Mouse (Mus musculus) midbrain, embryonic 13.5 days (tissue): Measurements from ENCODE around the gene Qser1. TPM values are rescaled to one million over a fixed set of nuclear protein-coding genes. Genes with fewer than 3 reads are reported as not detected.
A peak's percentile ranks its signal among the peaks of the same experiment; 100 is the strongest.

Experiments
- ATAC-seq: fragments of 200-750 bp; cut with Nextera tagmentation; 2 replicates; pipeline ENCODE4 v1.8.0; 2017; ENCODE audit warnings: mild to moderate bottlenecking, moderate TSS enrichment, moderate library complexity
- H3K27ac ChIP-seq: fragments of 300-500 bp; sonication (generic); 2 replicates; pipeline ENCODE4 v1.5.1; 2015; ENCODE audit warnings: inconsistent platforms, mild to moderate bottlenecking, moderate library complexity
- H3K27me3 ChIP-seq: fragments of 300-500 bp; sonication (generic); 2 replicates; pipeline ENCODE4 v1.6.1; 2015; ENCODE audit warnings: mild to moderate bottlenecking, inconsistent platforms
- H3K36me3 ChIP-seq: fragments of 300-500 bp; sonication (generic); 2 replicates; pipeline ENCODE4 v1.6.1; 2015; ENCODE audit warnings: mild to moderate bottlenecking, inconsistent platforms
- H3K4me1 ChIP-seq: fragments of 300-500 bp; sonication (generic); replicated peaks from 2 replicates; pipeline ENCODE4 v1.6.1; 2015; ENCODE audit warnings: inconsistent platforms
- H3K4me2 ChIP-seq: fragments of 300-500 bp; sonication (generic); replicated peaks from 2 replicates; pipeline ENCODE4 v1.6.1; 2015; ENCODE audit warnings: moderate library complexity, mild to moderate bottlenecking, inconsistent platforms
- H3K4me3 ChIP-seq: fragments of 300-500 bp; sonication (generic); replicated peaks from 2 replicates; pipeline ENCODE4 v1.5.1; 2015; ENCODE audit warnings: mild to moderate bottlenecking, inconsistent platforms
- H3K9ac ChIP-seq: fragments of 300-500 bp; sonication (generic); replicated peaks from 2 replicates; pipeline ENCODE4 v1.6.1; 2015; ENCODE audit warnings: mild to moderate bottlenecking, inconsistent platforms
- H3K9me3 ChIP-seq: fragments of 300-500 bp; sonication (generic); 2 replicates; pipeline ENCODE4 v1.6.1; 2016; ENCODE audit warnings: mild to moderate bottlenecking, inconsistent platforms
- WGBS: fragments of 180-500 bp; shearing (Covaris S2); methylation state at CpG from one replicate; pipeline ENCODE4 v1.1.7; 2015; 5-methylcytosine and 5-hydroxymethylcytosine counted together
- polyA plus RNA-seq: library from polyadenylated mRNA; unstranded; fragments of >200 nt; fragmentation: Nextera tagmentation; extraction: Ambion mirVana; gene quantifications from 2 replicates; pipeline ENCODE4 v1.2.1, GENCODE M21; 2015

The Qser1 gene
- polyA plus RNA-seq, 1 experiment from 2014 or later = 9.0 TPM

DNA sequence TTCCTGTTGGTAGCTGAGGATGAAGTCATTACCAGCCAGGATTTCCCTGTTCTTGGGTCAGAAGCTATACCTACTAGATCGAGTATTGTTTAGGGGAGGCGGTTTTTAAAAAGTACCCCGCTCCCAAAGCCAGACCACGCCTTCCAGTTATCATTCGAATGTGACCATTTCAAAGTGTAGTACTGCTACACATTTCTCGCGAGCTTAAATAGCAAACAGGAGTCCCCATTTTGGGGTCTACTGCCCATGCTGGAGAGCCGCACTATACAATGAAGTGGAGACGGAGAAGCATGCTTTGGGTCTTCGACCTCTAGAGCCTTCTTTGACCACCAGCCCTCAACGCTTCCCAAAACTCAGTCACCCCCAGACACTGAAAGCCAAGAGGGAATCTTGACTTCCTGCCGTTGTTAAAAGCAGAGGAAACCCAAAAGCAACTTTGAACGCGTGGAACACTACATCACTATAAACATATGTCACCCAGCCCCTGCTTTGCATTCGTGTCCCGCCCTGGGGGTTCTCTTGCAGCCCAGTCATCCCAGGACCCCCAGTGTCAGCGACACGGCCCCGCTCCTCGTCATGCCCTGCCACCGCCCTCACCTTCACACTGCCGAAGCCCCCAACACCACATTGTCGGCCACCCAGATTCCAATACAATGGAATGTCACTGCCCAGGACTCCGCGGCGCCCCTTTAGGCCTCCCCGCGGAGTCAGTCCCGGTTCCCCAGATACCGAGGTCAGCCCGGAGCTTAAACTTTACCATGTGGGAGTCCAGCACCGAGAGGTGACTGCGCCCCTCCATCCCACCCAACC is 794 bp downstream of the Qser1 start:
- H3K36me3 ChIP-seq = no peaks in the 10 kb centered on the region
- H3K4me1 ChIP-seq = peaks cover 34% of the 10 kb centered on the region
- no peaks in the 10 kb centered on the region for H3K9me3 ChIP-seq
- peak overlapping the region; percentile 97 for H3K9ac ChIP-seq
- no peaks in the 10 kb centered on the region for H3K27me3 ChIP-seq
- H3K4me2 ChIP-seq = peak overlapping the region; percentile 77
- peak overlapping the region; percentile 92 for H3K4me3 ChIP-seq
- peak; percentile 65 for ATAC-seq
- WGBS = under 1% methylated on average over 33 of the region's 33 CpGs
- H3K27ac ChIP-seq = peak overlapping the region; percentile 98

DNA sequence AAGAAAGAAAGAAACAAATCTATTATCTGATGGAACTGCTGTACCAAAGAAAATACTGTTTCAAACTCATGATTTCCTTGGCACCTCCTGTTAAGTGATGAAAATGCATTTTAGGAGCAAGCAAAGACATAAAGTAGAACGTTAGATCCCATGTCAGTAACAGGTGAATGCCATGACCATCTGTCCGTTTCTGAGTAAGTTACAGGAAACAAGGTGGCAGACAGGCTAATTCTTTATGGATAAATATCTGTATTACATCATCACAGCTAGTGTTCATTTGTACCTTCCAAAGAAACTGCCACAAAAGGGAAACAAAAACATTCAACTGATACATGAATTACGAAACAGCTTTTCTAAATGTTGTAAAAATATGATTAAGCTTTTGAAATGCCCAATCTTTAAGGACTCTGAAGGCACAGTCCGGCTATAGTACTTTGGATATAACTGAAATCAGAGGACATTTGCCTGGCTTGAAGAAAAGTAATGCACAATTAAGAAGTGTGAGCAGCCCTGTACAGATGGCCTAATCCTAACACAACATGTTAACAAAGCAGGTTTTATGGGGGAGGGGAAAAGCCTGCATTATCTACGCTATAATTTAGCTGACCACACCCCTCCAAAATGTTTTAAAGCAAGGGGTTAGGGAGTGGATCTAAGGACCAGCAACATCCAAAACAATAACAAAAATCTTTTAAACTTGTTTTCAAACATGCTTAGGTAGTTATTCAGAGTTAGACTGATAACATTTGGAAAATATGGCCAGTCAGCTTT is 2.2 kb downstream of the Qser1 start:
- WGBS = 44% methylated on average over 5 of the region's 5 CpGs
- peak overlapping the region; percentile 18 for H3K4me3 ChIP-seq

GRCm38 (mm10) chr2:104805435-104805834 is 11.1 kb downstream of the Qser1 start:
- Histone ChIP-seq H3K4me1 (no peaks in the 10 kb centered on the region), H3K9me3 (no peaks in the 10 kb centered on the region), H3K27ac (no peak overlapping the region), H3K36me3 (peaks cover 10% of the 10 kb centered on the region), H3K27me3 (no peaks in the 10 kb centered on the region), H3K4me3 (no peak overlapping the region), H3K4me2 (no peak overlapping the region), H3K9ac (no peak overlapping the region)
- ATAC-seq = no peak
- WGBS = 95% methylated on average over 1 of the region's 1 CpGs

More for the DNA sequence above, 2.2 kb downstream of the Qser1 start:
- Histone ChIP-seq H3K9ac (peak overlapping the region; percentile 33), H3K9me3 (no peaks in the 10 kb centered on the region), H3K4me2 (peak overlapping the region; percentile 44), H3K4me1 (peaks cover 34% of the 10 kb centered on the region), H3K27ac (no peak overlapping the region), H3K36me3 (peaks cover 6% of the 10 kb centered on the region), H3K27me3 (no peaks in the 10 kb centered on the region)
- ATAC-seq = no peak

DNA sequence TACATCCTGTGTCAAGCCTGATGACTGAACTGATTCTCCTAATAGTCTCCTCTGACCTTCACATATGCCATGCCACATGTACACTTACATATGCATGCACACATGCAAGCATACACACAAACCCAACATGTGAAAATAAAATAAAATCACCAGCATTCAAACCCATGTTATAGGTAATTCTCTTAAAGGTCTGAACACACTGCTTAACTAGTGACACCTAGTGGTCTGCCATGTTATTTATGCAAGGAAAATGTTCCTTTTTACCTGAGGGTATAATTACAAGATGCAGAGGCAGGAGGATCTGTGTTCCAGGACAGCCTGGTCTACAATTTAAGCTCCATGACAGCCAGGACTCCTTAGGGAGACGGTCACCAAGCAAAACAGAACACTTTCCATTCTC is 41.8 kb downstream of the Qser1 start:
- H3K4me2 ChIP-seq = no peak overlapping the region
- H3K4me3 ChIP-seq = no peak overlapping the region
- peaks cover 50% of the 10 kb centered on the region for H3K36me3 ChIP-seq
- H3K27me3 ChIP-seq = no peaks in the 10 kb centered on the region
- 86% methylated on average over 1 of the region's 1 CpGs for WGBS
- H3K4me1 ChIP-seq = no peaks in the 10 kb centered on the region
- no peak for ATAC-seq
- no peak overlapping the region for H3K9ac ChIP-seq
- H3K27ac ChIP-seq = no peak overlapping the region
- no peaks in the 10 kb centered on the region for H3K9me3 ChIP-seq

DNA sequence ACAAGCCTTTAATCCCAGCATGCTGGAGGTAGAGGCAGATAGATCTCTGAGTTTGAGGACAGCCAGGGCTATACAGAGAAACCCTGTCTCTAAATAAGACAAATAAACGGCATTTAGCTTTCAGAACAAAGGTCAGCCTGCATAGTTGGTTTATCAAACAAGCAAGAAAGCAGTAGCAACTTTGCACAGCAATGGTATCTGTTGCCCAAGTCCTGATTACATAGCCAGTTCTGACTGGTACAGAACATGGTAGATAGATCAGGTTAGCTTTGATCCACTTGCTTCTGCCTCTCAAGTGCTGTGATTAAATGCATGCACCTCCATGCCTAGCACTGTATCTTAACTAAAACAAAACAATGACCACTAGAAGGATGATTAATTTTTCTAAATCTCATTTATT is 47.9 kb downstream of the Qser1 start:
- no peak for ATAC-seq
- 94% methylated on average over 1 of the region's 1 CpGs for WGBS
- H3K27ac ChIP-seq = no peak overlapping the region
- H3K4me1 ChIP-seq = no peaks in the 10 kb centered on the region
- H3K9me3 ChIP-seq = no peaks in the 10 kb centered on the region
- H3K9ac ChIP-seq = no peak overlapping the region
- no peak overlapping the region for H3K4me2 ChIP-seq
- no peaks in the 10 kb centered on the region for H3K27me3 ChIP-seq
- peaks cover 56% of the 10 kb centered on the region for H3K36me3 ChIP-seq
- no peak overlapping the region for H3K4me3 ChIP-seq

DNA sequence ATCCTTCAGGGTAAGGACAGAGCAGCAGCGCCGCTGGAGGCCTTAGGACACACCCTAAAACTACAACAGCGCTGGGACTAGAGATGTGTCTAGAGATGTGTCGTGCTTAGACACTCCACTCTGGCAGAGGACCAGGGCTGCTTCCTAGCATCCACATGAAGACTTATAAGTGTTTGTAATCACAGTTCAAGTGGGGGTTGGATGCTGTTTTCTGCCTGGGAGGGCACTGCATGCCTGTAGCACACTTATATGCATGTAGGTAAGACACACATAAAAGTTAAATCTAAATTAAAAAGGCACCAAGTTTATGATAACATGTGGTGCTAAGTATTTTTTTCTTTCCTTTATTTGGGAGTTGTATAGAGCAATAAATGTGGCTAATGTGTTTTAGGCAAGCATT is 52.5 kb downstream of the Qser1 start:
- Histone ChIP-seq H3K4me1 (no peaks in the 10 kb centered on the region), H3K27me3 (no peaks in the 10 kb centered on the region), H3K9me3 (no peaks in the 10 kb centered on the region), H3K4me2 (no peak overlapping the region), H3K27ac (no peak overlapping the region), H3K9ac (no peak overlapping the region), H3K36me3 (peaks cover 61% of the 10 kb centered on the region), H3K4me3 (no peak overlapping the region)
- ATAC-seq = no peak
- WGBS = 92% methylated on average over 4 of the region's 4 CpGs

GRCm38 (mm10) chr2:104763134-104763703 is 53.3 kb downstream of the Qser1 start:
- H3K4me1 ChIP-seq = 0 out of 2 replicates have a peak, but pooled peaks cover 3% of the 10 kb centered on the region
- no peak for ATAC-seq
- H3K27me3 ChIP-seq = no peaks in the 10 kb centered on the region
- peaks cover 53% of the 10 kb centered on the region for H3K36me3 ChIP-seq
- WGBS = 92% methylated on average over 8 of the region's 8 CpGs
- no peak overlapping the region for H3K4me2 ChIP-seq
- H3K9me3 ChIP-seq = no peaks in the 10 kb centered on the region
- H3K27ac ChIP-seq = no peak overlapping the region
- no peak overlapping the region for H3K4me3 ChIP-seq
- H3K9ac ChIP-seq = no peak overlapping the region

DNA sequence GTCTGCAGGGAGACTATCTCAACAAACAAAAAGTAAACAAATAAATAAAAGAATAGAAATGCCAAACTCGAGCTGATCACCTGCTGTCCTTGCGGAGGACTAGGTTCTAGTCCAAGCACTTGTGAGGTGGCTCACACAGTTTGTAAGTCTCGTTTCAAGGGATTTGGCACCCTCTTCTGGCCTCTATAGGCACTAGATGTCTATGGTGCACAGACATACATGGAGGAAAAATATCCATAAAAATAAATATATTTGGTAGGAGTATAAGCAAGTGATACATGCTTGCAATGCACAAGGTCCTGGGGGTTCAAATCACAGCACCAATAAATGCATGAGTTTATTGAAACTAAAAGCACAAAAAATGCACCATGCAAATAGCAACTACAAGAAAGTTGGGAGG is 65.9 kb downstream of the Qser1 start:
- Histone ChIP-seq H3K9me3 (no peaks in the 10 kb centered on the region), H3K27ac (no peak overlapping the region), H3K4me1 (no peaks in the 10 kb centered on the region), H3K27me3 (no peaks in the 10 kb centered on the region), H3K9ac (no peak overlapping the region), H3K4me2 (no peak overlapping the region), H3K4me3 (no peak overlapping the region), H3K36me3 (peaks cover 12% of the 10 kb centered on the region; the same call in 1 of the 2 replicates)
- ATAC-seq = no peak
- WGBS = 64% methylated on average over 3 of the region's 3 CpGs

DNA sequence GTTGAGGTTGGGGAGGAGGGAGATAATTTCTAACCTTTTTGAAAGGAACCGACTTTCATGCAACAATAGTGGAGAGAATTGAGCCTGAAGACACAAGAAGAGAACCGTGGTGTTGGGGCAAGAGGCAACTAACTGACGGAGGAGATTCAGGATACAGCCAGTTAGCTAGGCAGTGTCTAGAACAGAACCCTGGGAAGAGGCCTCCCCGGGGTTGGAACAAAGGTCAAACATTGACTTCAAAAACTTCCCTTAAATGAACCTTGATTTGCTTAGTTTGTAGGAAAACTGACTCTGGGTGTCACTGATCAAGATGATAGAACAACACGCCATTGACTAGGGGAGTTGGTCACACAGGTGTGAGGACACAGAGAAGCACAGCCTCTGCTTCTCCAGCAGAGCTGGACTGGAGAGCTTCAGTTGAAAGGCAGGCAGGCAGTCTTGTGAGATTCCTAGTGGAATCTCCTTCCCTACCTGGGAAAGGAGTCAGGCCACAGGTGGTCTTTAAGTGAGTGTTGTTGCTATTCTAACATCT is 67.8 kb downstream of the Qser1 start:
- no peak for ATAC-seq
- Histone ChIP-seq H3K27me3 (no peaks in the 10 kb centered on the region), H3K4me2 (no peak overlapping the region), H3K9me3 (no peaks in the 10 kb centered on the region), H3K27ac (no peak overlapping the region), H3K36me3 (peaks cover 12% of the 10 kb centered on the region; the same call in 1 of the 2 replicates), H3K4me3 (no peak overlapping the region), H3K9ac (no peak overlapping the region), H3K4me1 (no peaks in the 10 kb centered on the region)
- WGBS = 72% methylated on average over 5 of the region's 5 CpGs

- Histone ChIP-seq H3K4me1 (peaks cover 15% of the 10 kb centered on the region), H3K27ac (no peak overlapping the region), H3K36me3 (no peaks in the 10 kb centered on the region), H3K27me3 (peaks cover 13% of the 10 kb centered on the region), H3K4me2 (no peak overlapping the region), H3K9ac (no peak overlapping the region), H3K9me3 (no peaks in the 10 kb centered on the region), H3K4me3 (no peak overlapping the region)
- no peak for ATAC-seq
- 56% methylated on average over 8 of the region's 8 CpGs for WGBS
Observed at GRCm38 (mm10) chr2:104746251-104746650, 70.3 kb downstream of the Qser1 start.

DNA sequence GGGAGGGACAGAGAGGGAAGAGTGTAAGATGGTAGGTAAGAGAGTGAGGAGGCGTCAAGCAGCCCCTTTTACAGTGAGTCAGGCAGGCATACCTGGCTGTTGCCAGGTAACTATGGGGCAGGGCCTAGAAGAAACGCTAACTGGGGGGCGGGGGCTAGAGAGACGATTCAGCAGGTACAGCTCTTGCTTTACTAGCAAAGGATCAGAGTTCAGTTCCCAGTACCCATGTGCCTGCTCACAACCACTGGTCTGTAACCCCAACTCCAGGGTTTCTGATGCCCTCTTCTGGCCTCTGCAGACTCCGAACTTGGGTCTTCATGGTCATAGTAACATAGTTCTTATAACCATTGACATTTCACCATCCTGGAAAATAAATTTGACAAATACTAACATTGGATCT is 72.6 kb downstream of the Qser1 start:
- H3K9me3 ChIP-seq = no peaks in the 10 kb centered on the region
- H3K9ac ChIP-seq = no peak overlapping the region
- no peak overlapping the region for H3K4me3 ChIP-seq
- no peak overlapping the region for H3K4me2 ChIP-seq
- H3K36me3 ChIP-seq = no peaks in the 10 kb centered on the region
- no peak for ATAC-seq
- WGBS = 47% methylated on average over 5 of the region's 5 CpGs
- H3K27me3 ChIP-seq = peaks cover 29% of the 10 kb centered on the region
- peaks cover 20% of the 10 kb centered on the region for H3K4me1 ChIP-seq
- H3K27ac ChIP-seq = no peak overlapping the region

GRCm38 (mm10) chr2:104743160-104743559 is 73.4 kb downstream of the Qser1 start:
- Histone ChIP-seq H3K27me3 (peaks cover 29% of the 10 kb centered on the region), H3K9me3 (no peaks in the 10 kb centered on the region), H3K4me3 (peak overlapping the region; percentile 74), H3K36me3 (no peaks in the 10 kb centered on the region), H3K4me2 (peak overlapping the region; percentile 96), H3K4me1 (peaks cover 20% of the 10 kb centered on the region), H3K27ac (no peak overlapping the region), H3K9ac (no peak overlapping the region; the same call in 1 of the 2 replicates)
- no peak for ATAC-seq
- 22% methylated on average over 7 of the region's 7 CpGs for WGBS
